Mouse (Mus musculus) hindbrain, embryonic 11.5 days (tissue): ENCODE results near the gene Gm47283. TPM values are rescaled to one million over a fixed set of nuclear protein-coding genes. Genes with fewer than 3 reads are reported as not detected.
"Not testable (repeated sequence)": the region's sequence is repeated elsewhere in the genome, so short reads cannot be mapped to it uniquely, and the experiment has no call there.

Source experiments
- ATAC-seq: fragments of 200-750 bp; cut with Nextera tagmentation; 2 replicates; pipeline ENCODE4 v1.8.0; 2017; ENCODE audit warnings: mild to moderate bottlenecking, moderate TSS enrichment, moderate library complexity; ENCODE audit not compliant: low FRiP score
- DNase-seq: peaks from one replicate; pipeline ENCODE4 v3.0.0-alpha.2; 2015; ENCODE audit warnings: low spot score
- H3K27ac ChIP-seq: fragments of 300-500 bp; sonication (generic); 2 replicates; pipeline ENCODE4 v1.5.1; 2014; ENCODE audit warnings: mild to moderate bottlenecking, low read depth, low read length
- H3K27me3 ChIP-seq: fragments of 300-500 bp; sonication (generic); 2 replicates; pipeline ENCODE4 v1.6.1; 2014; ENCODE audit warnings: mild to moderate bottlenecking, low read length, moderate library complexity, mixed read lengths; ENCODE audit not compliant: control insufficient read depth, insufficient read depth
- H3K36me3 ChIP-seq: fragments of 300-500 bp; sonication (generic); 2 replicates; pipeline ENCODE4 v1.6.1; 2014; ENCODE audit warnings: mild to moderate bottlenecking, low read length, moderate library complexity, mixed read lengths; ENCODE audit not compliant: control insufficient read depth, insufficient read depth
- H3K4me1 ChIP-seq: fragments of 300-500 bp; sonication (generic); replicated peaks from 2 replicates; pipeline ENCODE4 v1.6.1; 2014; ENCODE audit warnings: low read length, mixed read lengths; ENCODE audit not compliant: control insufficient read depth, insufficient read depth
- H3K4me2 ChIP-seq: fragments of 300-500 bp; sonication (generic); replicated peaks from 2 replicates; pipeline ENCODE4 v1.6.1; 2014; ENCODE audit warnings: mild to moderate bottlenecking, low read depth, low read length
- H3K4me3 ChIP-seq: fragments of 300-500 bp; sonication (generic); 2 replicates; pipeline ENCODE4 v1.5.1; 2014; ENCODE audit warnings: low read depth, low read length
- H3K9ac ChIP-seq: fragments of 300-500 bp; sonication (generic); 2 replicates; pipeline ENCODE4 v1.6.1; 2014; ENCODE audit warnings: low read depth, low read length
- H3K9me3 ChIP-seq: fragments of 300-500 bp; sonication (generic); 2 replicates; pipeline ENCODE4 v1.6.1; 2016; ENCODE audit warnings: low read length; ENCODE audit not compliant: control insufficient read depth
- WGBS: fragments of 180-500 bp; shearing (Covaris S2); extraction: QIAGEN DNeasy Blood & Tissue Kit; methylation state at CpG from one replicate; pipeline ENCODE4 v1.1.7; 2014; 5-methylcytosine and 5-hydroxymethylcytosine counted together
- polyA plus RNA-seq: library from polyadenylated mRNA; unstranded; fragments of >200 nt; fragmentation: Nextera tagmentation; extraction: Ambion mirVana; gene quantifications from 2 replicates; pipeline ENCODE4 v1.2.1, GENCODE M21; 2014

The Gm47283 gene
- polyA plus RNA-seq, 1 experiment from 2014 or later, result not detected

DNA sequence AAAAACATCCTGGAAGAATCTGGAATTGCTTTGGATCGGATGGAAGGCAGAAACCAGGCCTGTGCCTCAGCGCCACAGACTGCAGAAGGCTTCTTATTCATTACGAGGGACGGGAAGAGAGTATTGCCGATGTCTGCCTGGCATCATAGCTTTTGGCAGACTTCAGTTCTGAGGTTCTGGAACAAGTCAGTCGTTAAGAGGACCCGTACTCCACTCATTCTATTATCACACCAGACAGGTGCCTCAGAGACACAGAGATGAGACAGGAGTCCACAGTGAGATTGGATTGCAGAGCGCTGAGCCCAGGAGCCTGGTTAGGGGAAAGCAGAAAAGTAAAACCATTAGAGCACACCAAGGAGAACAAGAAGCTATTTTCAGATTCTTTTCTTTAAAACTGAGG, 54.5 kb downstream of the Gm47283 start, which contains the start of gene Gm21748:
Gene Gm21748, minus strand, starts transcription at position 101 of the 400 bp plus-strand sequence.
- not testable (repeated sequence) for H3K4me3 ChIP-seq, H3K9ac ChIP-seq, H3K9me3 ChIP-seq, ATAC-seq, H3K27ac ChIP-seq, DNase-seq, H3K4me2 ChIP-seq, H3K27me3 ChIP-seq, H3K36me3 ChIP-seq, H3K4me1 ChIP-seq
- WGBS, result no CpG with 5 or more reads among the region's 8 CpGs

Other genes starting within 250 kb of the Gm47283 start
- not detected in 2 replicates for gene Gm21860, start 29.9 kb upstream of the Gm47283 start, polyA plus RNA-seq
- gene Gm21748, start 54.4 kb downstream of the Gm47283 start, polyA plus RNA-seq, result not detected in 2 replicates